Mouse (Mus musculus) kidney, adult 8-10 months (tissue): ENCODE results near the gene Egln1.

Experiments
- DNase-seq, 2 experiments: peaks; one replicate each; pipeline ENCODE4 v3.0.0; 2022

Egln1 gene

DNA sequence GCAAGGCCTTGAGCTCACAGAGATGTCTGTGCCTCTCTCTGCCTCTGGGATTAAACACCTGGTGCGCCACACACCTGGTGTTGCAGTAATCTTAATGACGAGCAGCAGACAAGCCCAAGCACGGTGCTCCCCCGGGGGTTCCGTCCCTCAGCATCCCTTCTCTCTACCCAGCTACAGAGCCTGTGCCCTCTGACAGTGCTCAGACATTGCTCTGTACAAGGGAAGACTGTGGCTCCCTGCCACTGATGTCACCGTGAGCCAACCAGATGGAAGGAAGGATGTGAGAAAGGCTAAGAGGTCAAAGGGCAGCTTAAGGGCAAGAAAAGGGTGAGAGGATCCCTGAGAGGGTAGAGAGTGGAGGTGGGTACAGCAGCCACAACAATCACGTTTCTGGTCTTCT lies 4.7 kb downstream of the Egln1 start:
- no peak for DNase-seq

DNA sequence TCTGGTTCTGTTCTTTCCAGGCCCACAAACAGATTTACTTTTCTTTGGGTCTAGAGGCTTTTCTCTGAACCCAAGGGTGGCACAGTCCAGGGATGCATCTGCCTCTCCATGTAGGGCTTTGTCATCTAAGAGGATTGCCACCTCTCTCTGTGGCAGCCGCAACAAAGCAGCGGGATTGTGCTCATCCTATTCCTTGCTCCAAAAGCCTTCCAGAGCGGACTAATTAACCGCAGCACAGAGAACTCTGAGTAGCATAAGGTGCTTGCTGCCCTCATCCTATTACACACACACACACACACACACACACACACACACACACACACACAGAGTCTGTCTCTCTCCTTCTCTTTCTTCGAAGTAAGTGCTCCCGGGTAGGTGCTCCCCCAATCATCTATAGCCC lies 5.3 kb downstream of the Egln1 start:
- no peak for DNase-seq

DNA sequence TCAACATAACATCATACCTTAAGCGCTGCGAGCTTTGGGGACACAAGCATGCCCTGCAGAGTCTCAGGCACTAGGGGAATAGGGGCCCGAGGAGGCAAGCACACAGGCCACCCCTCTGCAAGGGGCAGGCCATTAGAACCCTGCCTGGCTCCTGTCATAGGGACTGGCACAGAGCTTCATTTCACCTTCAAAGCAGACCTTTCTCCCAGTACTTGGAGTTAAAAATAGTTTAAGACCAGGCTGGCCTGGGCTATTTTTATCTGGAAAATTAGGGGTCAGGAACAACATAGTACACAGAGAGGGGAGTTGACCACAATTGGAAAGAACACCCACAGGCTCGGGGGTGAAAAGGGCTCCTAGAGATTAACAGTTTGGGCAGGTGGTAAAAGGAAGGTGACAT lies 11.8 kb downstream of the Egln1 start:
- no peak for DNase-seq

DNA sequence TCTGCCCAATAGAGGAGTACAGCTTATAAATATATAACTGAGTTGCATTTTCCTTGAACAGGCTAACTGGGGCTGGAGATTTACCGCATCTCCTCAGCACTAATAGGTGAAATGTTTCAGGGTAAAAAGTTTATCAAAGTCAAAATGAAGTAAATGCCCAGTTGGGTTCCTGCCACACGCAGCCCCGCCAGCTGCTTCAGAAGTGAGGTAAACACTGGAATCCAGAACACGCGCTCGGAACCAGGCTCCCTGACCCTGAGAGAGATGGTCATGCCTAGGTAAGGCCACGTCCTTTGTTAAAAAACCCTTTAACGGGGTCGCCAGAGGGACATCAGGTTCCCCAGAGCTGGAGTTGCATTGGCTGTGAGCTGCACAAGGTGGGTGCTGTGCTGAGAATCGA lies 12.4 kb downstream of the Egln1 start:
- no peak for DNase-seq

DNA sequence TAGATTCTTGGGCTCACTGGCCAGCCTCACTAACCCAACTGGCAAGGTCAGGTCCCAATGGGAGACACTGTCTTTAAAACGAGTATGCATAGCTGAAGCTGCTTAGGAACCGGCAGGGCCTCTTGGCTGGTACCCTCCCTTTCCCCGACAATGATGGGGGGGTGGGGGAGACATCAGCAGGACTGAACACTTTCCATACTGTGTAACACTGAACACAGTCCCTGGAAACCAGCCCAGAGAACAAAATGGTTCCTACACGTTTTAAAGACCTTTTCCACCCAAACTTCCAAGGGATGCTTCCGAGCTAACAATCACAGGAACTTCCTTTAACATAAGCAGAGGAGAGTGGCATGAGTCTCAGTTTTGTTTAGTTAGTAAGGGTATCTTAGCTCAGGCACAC lies 14.0 kb downstream of the Egln1 start:
- no peak for DNase-seq

DNA sequence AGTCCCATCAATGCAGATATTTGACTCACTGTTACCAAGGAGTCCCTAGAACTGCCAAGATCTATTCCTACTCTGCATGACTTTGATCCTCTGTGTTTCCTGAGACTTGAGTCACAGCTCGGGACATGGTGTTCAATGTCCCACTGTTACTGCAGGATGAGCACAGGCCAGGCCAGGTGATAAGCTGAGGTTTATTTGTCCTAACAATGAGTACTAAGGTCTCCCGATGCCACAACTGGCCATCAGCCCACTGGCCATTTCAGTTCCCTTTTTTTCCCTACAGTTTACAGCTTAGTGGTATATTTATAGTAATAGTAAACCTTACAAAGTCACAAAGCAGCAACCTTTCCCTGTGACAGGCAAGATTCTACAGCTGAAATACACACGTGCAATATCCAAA lies 16.7 kb downstream of the Egln1 start:
- no peak for DNase-seq

DNA sequence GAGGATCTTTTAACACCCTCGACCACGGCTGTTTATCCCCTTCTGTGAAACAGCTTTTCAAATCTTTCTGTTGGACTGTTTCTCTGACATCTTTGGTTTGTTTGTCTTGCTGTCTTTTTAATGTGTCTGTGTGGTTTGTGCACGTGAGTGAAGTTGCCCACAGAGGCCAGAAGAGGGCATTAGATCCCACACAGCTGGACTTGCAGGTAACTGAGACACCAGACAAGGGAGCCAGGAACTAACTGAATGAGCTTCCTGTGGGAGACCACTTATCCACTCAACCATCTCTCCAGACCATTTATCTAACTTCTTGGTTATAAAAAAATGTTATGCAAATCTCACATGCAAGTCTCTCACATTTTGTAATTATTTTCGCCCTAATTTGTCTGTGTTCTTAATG lies 18.5 kb downstream of the Egln1 start:
- no peak for DNase-seq

DNA sequence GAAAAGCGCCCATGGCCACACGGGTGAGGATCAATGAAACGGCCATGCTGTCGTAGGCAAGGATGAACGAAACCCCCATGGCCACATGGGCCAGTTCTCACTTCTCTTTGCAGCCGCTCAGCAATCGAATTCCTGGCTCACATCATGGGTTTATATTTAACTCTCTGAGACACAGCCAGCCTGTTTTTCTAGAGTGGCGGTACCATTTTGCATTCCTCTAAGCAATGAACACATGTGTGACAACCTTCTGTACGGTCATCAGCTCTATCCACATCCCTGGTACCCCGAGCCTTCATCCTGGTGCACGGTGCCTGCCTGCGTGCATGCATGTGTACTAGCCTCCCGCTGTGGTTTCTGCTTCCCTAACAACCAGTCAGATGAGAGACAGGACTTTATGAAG lies 19.0 kb downstream of the Egln1 start:
- DNase-seq: peak in 1 of 2 experiments; percentile 36

DNA sequence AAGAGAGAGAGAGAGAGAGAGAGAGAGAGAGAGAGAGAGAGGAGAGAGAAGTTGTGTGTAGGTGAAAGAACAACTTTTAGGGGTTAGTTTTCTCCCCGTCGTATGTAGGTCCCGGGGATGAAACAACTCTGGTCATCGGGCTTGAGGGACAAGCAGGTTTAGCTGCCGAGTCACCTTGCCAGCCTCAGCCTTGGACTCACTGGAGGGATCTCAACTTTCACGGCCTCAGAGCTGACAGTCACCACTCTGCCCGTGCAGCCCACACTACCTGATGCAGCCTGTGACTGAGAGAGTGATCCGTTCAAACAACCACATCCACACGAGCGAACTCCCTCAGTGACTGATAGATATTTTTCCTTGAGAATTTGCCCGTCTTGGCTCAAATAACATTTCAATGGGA lies 20.1 kb downstream of the Egln1 start:
- no peak for DNase-seq

DNA sequence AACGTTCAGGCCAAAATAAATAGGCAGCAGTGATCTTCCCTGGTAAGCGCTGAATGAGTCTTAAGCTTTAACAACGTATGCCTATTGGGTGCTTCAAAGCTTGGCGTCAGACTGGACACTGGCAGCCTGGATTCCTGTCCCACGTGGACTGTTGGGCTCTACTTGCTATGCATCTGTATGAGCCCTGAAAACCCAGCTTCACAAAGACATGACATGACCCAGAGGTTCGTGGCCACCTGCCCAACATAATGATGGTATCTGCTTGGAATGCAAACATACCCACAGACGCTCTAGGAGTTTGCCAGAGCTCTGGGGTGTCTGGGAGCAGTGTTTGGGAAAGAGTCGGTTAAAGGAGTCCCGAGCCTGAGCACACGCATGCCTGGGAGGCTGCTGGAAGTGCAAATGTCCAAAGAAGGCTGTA lies 22.8 kb downstream of the Egln1 start:
- peak in 1 of 2 experiments; percentile 67 for DNase-seq

DNA sequence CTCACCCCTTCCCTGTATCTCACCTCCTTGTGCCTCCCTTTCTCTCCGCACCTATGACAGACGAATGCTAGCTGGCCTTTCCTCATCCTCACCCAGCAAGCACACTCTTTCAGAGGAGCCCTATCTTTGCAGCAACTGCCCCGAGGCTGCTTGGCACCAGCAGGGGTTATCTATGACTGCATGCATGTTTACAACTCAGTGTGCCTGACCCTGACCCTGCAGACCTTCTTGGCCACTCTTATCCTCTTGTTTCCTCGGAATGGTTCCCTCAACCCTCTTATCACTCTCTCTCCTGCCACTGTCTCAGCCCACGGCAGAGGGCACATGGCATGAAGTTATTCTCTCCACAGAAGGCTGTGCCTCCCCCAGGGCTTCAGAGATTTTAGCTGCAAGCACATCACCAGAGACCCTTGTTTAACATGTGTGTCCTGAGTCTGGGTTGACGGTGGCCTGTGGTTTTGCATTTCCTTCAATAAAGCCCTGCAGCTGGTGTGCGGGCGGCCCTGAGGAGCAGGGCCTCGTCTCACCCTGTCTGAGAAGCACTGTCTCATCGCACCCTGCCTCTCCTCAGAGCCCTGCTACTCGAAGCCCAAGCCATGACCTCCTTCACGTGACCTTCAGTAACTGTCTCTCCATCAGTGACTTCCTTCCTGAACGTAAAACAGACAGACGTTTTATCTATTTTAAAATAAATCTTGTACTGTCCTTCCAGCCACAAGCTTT lies 23.4 kb downstream of the Egln1 start:
- no peak for DNase-seq

DNA sequence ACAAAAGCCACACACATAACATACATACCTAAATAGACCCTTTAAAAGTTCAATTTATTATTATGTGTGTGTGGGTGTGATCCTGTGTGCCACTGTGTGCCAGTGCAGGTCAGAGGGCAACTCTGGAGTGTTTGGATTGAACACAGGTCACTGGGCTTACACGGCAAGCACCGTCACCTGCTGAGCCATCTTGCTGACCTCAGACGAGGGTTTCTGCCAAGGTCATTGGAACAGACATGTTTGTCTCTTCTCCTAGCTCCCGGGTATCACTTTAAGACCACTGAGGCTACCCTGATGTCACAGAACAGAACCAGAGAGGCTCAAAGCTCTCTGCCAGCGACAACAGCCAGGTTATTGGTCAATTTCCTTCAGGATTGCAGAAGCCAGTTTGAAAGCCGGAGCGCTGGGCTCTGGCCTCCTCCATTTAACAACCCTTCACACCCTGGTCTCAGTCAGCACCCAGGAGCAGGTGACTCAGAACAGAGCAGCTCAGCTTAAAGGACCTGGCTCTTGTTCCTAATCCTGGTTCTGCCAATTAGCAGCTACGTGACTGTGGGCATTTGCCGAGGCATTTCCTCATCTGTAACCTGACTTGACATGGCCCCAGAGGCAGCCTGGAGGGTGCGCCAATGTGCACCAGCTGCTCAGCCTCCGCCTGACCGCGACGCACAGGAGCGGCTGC lies 25.0 kb downstream of the Egln1 start:
- no peak for DNase-seq

DNA sequence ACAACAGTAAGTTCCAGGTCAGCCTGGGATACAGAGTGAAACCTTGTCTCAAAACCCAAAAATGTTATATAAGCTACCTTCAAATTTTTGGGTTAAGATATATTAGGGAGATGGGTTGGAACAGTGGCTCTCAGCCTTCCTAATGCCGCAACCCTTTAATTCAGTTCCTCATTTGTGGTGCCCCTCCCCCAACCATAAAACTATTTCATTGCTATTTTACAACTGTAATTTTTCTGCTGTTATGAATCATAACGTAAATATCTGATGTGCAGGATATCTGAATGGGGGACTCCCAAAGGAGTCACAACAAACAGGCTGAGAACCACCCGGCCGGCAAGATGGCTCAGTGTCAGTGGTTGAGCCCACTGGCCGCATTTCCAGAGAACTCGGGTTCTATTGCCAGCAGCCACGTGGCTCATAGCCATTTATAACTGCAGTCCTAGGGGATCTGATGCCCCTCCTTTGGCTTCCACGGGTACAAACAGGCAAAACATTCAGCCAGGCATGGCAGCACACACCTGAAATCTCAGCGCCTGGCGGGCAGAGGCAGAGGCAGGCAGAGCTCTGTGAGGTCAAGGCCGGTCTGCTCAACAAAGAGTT lies 26.5 kb downstream of the Egln1 start:
- DNase-seq: no peak

DNA sequence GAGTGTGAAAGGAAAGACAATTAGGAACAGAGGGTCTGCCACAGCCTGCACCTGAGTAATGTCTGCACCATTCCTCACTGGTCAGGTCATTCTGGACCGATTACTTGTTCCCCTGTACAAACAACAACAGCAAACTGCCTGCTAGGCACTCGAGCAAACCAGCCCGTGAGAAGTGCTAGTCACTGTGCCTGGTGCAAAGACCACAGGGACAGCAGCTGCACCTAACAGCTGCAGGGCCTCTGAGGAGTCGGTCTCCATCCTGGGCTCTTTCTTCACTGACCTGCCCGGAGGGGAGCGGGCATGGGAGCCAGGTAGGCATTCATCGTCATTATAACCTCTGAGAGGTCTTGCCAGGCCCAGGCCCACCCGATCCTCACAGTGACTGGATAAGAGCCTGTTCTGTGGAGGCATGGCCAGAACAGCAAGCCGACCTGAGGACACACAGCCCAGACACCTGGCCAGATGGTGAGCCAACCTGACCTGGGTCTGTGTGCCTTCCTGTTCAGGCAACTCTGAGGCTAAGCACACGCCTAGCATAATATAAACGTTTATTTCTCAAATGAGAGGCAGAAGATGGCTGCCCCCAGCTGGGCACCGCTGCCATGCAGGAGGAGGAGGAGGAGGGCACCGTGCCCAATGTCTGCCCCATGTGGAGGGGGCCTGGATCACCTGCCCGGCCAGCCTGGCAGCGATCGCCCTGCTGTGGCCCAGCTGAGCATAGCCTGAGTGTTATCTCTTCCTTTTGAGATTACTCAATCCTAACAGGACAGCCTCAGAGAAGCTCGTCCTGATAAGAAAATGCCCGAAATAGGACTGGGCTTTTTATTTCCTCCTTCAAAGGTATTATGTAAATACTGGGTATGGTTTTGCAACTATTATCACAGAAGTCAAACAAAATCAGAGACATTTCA lies 27.5 kb downstream of the Egln1 start:
- DNase-seq: no peak

DNA sequence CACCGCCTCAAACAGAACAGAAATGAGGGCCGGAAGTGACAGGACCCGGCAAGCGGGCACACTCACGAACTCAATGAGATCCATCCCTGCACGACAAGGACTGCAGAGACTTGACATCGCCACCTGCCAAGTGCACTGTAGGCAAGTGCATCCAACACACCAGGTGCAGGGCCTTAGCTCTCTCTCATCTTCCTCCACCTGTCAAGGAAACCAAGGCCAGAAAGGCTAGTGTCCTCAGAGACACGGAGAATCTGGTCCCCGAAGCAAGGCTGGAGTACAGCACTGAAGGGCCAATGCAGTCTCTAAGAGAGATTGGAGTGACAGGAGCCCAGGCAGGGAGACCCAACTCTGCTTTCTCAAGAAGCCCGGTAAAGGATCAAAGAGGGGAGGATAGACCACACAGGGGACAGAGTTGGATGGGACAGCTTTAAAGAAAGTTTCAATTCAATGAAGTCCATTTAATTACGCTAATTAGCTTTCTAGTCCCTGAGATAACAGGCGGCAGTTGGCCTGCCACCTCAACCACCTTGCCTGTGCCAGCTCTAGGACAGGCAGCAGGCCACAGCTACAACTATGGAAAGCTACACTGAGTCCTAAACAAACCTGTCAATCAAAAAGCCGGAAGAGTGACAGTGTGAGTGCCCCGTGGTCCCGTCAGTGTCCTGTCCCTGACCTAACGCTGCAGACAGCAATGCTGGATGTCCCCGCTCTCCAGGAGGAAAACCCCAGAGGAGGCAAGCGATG lies 31.2 kb downstream of the Egln1 start:
- DNase-seq: no peak

DNA sequence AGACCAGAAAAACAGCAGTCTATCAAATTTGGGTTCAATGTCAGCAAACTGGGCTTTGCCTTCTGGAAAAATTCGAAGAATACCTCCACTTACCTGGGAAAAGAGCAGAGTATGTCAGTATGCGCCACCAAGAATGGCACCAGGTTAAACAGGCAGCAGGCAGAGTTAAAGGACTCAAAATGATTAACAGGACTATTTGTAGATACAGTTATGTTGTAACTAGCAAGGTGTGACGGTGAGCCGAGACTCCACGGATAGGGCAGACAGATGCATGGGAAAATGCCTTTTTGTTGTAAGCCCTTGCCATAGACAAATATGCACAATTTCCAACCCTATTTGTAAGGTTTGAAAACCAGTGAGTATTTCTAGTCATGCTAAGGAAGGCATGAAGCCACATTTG lies 35.1 kb downstream of the Egln1 start:
- peak; percentile 45 for DNase-seq

DNA sequence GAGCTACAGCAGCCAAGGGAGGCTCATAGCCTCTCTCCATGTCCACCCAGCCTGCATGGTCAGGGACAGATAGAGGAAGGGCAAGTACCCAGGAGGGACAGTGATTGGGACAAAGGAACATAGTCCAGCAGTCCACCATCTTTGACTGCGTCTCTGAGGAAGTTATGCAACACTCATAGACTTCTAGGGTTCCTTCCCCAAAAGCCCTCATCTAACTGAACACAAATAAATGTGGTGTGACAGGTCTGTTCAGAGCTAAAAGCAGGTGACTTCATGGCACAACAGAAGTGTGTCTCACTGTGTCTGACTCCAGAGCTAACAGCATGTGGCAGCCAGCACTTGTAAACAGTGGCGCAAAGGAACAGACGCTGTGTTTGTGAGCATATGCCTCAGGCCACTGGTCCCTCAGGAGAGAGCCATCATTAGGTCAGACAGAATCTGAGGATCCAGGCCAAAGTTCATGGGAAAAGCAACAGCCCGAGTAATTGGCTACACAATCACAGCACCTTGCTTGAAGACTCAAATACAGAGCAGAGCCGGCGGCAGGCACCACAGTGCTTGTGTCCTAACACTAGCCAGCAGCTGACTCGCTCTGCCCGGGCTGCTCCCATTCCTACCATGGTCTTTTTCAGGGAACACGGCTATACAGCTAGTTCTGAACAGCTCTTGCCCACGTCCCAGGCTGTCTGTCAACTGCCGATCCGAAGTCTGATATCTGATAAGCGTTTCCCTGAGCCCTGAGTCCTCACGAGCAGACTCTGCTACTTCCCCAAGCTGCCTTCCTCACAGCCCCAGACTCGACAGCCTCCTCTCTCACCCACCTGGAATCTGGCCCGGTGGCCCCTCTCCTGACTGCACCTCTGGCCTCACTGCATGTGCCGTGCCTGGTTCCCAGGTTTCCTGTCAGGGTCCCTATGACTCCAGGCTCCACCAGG lies 36.9 kb downstream of the Egln1 start:
- DNase-seq: peak; percentile 49 to 56

DNA sequence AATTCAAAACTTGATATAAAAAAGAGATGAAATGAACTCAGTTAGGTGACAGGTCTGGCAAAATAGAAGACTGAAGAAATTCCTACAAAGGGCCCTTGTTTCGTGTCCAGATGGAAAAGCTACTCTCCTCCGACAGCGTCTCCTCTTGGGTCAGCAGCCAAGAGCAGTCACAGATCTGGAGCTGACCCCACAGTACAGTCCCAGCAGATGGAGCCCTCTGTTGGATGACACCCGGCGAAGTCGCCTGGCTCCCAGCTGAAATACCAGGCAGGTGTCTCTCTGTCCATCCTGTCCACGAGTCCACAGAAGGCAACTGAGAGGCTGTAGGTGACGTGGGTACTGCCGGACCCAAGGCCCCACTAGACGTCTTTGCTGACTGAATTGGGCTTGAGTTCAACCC lies 38.8 kb downstream of the Egln1 start:
- no peak for DNase-seq

DNA sequence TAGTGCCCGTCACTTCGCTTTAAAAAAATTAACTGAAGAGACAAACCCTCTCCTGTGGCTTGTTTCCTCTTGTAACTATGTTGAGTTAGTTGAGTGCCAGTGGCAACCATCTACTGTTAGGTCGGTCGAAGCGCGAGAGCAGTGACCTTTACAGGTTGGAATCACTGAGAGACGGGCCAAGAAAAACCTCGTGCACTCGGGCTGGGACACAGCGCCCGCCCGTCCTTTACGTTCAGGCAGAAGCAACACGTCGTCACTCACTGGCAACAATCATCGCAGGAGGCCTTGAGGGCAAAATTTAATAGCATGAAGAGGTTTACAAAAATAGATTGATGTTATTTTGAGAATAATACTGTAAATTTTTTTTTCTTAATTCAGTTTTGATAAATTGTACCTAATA lies 39.2 kb downstream of the Egln1 start:
- DNase-seq: no peak

DNA sequence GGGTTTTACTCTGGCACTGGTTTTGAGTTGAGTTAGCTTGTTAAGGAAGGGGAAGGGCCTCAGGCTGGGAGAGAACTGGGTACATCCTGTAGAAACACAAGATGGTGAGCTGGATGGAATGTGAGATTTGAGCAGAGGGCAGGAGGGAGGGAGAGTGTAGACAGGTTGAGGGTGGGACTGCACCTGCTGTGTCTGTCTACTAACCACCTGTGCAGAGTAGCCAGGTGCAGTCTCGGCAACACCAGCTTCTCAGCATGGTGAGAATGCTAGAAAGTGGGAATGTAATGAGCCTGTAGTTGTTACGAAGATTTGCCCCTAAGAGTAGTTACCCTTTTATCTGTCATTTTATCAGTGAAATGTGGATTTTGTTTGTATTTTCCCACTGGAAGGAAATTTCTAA lies 43.6 kb downstream of the Egln1 start:
- no peak for DNase-seq

DNA sequence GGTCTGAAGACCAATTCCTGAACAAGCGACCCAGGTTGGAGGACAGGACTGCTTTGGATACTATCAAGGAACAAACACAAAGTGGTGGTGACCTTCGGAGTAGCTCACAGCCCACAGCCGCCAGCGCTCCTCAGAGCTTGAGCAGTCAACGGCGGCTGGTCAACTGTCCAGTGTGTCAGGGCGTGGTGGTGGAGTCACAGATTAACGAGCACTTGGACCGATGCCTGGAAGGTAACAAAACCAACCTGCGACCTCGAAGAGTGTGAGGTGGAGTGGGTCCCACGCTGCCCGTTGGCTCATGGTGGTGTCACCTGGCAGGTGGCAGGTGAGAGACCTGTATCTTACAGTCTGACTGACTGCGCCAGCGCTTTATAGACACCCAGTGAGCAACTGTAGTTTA lies 45.9 kb downstream of the Egln1 start:
- peak; percentile 78 to 82 for DNase-seq
